Mouse (Mus musculus): Measurements from ENCODE around the gene Adamtsl4. TPM values are rescaled to one million over a fixed set of nuclear protein-coding genes. Genes with fewer than 3 reads are reported as not detected.

The Adamtsl4 gene
- polyA plus RNA-seq, 1 experiment from 2014 or later = 3.9 TPM

GRCm38 (mm10) chr3:95725863-95726262, 38.1 kb upstream of the Adamtsl4 start:
- Histone ChIP-seq H3K9ac (replicated peaks; ENCODE audit: low read length) (no peak overlapping the region), H3K27me3 (ENCODE audit: insufficient read depth, low read length) (no peaks in the 10 kb centered on the region), H3K27ac (ENCODE audit: low read length) (no peak overlapping the region), H3K4me3 (ENCODE audit: low read length) (no peak overlapping the region), H3K9me3 (ENCODE audit: low read length) (no peaks in the 10 kb centered on the region), H3K36me3 (ENCODE audit: insufficient read depth, low read length) (no peaks in the 10 kb centered on the region), H3K4me1 (ENCODE audit: insufficient read depth, low read length) (no peaks in the 10 kb centered on the region), H3K4me2 (replicated peaks; ENCODE audit: low read depth, low read length) (no peak overlapping the region)
- 85% methylated on average over 7 of the region's 7 CpGs for WGBS
- ATAC-seq (ENCODE audit: low FRiP score, low TSS enrichment) = no peak

- no peak overlapping the region for H3K4me2 ChIP-seq (replicated peaks; ENCODE audit: low read depth, low read length)
- WGBS = 53% methylated on average over 3 of the region's 3 CpGs
- H3K9me3 ChIP-seq (ENCODE audit: low read length) = no peaks in the 10 kb centered on the region
- no peaks in the 10 kb centered on the region for H3K27me3 ChIP-seq (ENCODE audit: insufficient read depth, low read length)
- no peaks in the 10 kb centered on the region for H3K4me1 ChIP-seq (ENCODE audit: insufficient read depth, low read length)
- H3K27ac ChIP-seq (ENCODE audit: low read length) = no peak overlapping the region
- H3K9ac ChIP-seq (replicated peaks; ENCODE audit: low read length) = no peak overlapping the region
- H3K4me3 ChIP-seq (ENCODE audit: low read length) = no peak overlapping the region
- ATAC-seq (ENCODE audit: low FRiP score, low TSS enrichment) = no peak
- H3K36me3 ChIP-seq (ENCODE audit: insufficient read depth, low read length) = no peaks in the 10 kb centered on the region
Measured at GRCm38 (mm10) chr3:95722386-95722785, 34.7 kb upstream of the Adamtsl4 start.

GRCm38 (mm10) chr3:95718153-95718552, 30.4 kb upstream of the Adamtsl4 start:
- ATAC-seq (ENCODE audit: low FRiP score, low TSS enrichment) = no peak
- Histone ChIP-seq H3K4me2 (replicated peaks; ENCODE audit: low read depth, low read length) (no peak overlapping the region), H3K27ac (ENCODE audit: low read length) (no peak overlapping the region), H3K9me3 (ENCODE audit: low read length) (no peaks in the 10 kb centered on the region), H3K4me1 (ENCODE audit: insufficient read depth, low read length) (no peaks in the 10 kb centered on the region), H3K36me3 (ENCODE audit: insufficient read depth, low read length) (peaks cover 2% of the 10 kb centered on the region; the same call in 1 of the 2 replicates), H3K4me3 (ENCODE audit: low read length) (no peak overlapping the region), H3K9ac (replicated peaks; ENCODE audit: low read length) (no peak overlapping the region), H3K27me3 (ENCODE audit: insufficient read depth, low read length) (no peaks in the 10 kb centered on the region)
- WGBS = 91% methylated on average over 2 of the region's 2 CpGs

- WGBS = 89% methylated on average over 1 of the region's 1 CpGs
- ATAC-seq (ENCODE audit: low FRiP score, low TSS enrichment) = no peak
Measured at GRCm38 (mm10) chr3:95716075-95716474, 28.4 kb upstream of the Adamtsl4 start.

GRCm38 (mm10) chr3:95709967-95710366, 22.2 kb upstream of the Adamtsl4 start:
- H3K4me2 ChIP-seq (replicated peaks; ENCODE audit: low read depth, low read length) = no peak overlapping the region
- H3K9ac ChIP-seq (replicated peaks; ENCODE audit: low read length) = no peak overlapping the region
- H3K9me3 ChIP-seq (ENCODE audit: low read length) = no peaks in the 10 kb centered on the region
- no peak overlapping the region for H3K27ac ChIP-seq (ENCODE audit: low read length)
- ATAC-seq (ENCODE audit: low FRiP score, low TSS enrichment) = no peak
- H3K36me3 ChIP-seq (ENCODE audit: insufficient read depth, low read length) = peaks cover 4% of the 10 kb centered on the region; the same call in 1 of the 2 replicates
- no peak overlapping the region for H3K4me3 ChIP-seq (ENCODE audit: low read length)
- 0 out of 2 replicates have a peak, but pooled peaks cover 2% of the 10 kb centered on the region for H3K4me1 ChIP-seq (ENCODE audit: insufficient read depth, low read length)
- H3K27me3 ChIP-seq (ENCODE audit: insufficient read depth, low read length) = no peaks in the 10 kb centered on the region

More at GRCm38 (mm10) chr3:95716075-95716474, 28.4 kb upstream of the Adamtsl4 start:
- H3K4me3 ChIP-seq (ENCODE audit: low read length) = no peak overlapping the region
- H3K4me1 ChIP-seq (ENCODE audit: insufficient read depth, low read length) = no peaks in the 10 kb centered on the region
- H3K9ac ChIP-seq (replicated peaks; ENCODE audit: low read length) = no peak overlapping the region
- no peak overlapping the region for H3K4me2 ChIP-seq (replicated peaks; ENCODE audit: low read depth, low read length)
- H3K36me3 ChIP-seq (ENCODE audit: insufficient read depth, low read length) = peaks cover 4% of the 10 kb centered on the region; the same call in 1 of the 2 replicates
- H3K9me3 ChIP-seq (ENCODE audit: low read length) = no peaks in the 10 kb centered on the region
- no peaks in the 10 kb centered on the region for H3K27me3 ChIP-seq (ENCODE audit: insufficient read depth, low read length)
- H3K27ac ChIP-seq (ENCODE audit: low read length) = no peak overlapping the region

GRCm38 (mm10) chr3:95709044-95709443, 21.3 kb upstream of the Adamtsl4 start:
- 0 out of 2 replicates have a peak, but pooled peaks cover 2% of the 10 kb centered on the region for H3K4me1 ChIP-seq (ENCODE audit: insufficient read depth, low read length)
- peaks cover 4% of the 10 kb centered on the region; the same call in 1 of the 2 replicates for H3K36me3 ChIP-seq (ENCODE audit: insufficient read depth, low read length)
- no peak overlapping the region for H3K27ac ChIP-seq (ENCODE audit: low read length)
- H3K27me3 ChIP-seq (ENCODE audit: insufficient read depth, low read length) = no peaks in the 10 kb centered on the region
- 85% methylated on average over 4 of the region's 4 CpGs for WGBS
- no peak overlapping the region for H3K9ac ChIP-seq (replicated peaks; ENCODE audit: low read length)
- H3K4me2 ChIP-seq (replicated peaks; ENCODE audit: low read depth, low read length) = no peak overlapping the region
- no peaks in the 10 kb centered on the region for H3K9me3 ChIP-seq (ENCODE audit: low read length)
- no peak for ATAC-seq (ENCODE audit: low FRiP score, low TSS enrichment)
- H3K4me3 ChIP-seq (ENCODE audit: low read length) = no peak overlapping the region

GRCm38 (mm10) chr3:95707497-95707896, 19.8 kb upstream of the Adamtsl4 start:
- H3K9me3 ChIP-seq (ENCODE audit: low read length) = no peaks in the 10 kb centered on the region
- H3K4me1 ChIP-seq (ENCODE audit: insufficient read depth, low read length) = 0 out of 2 replicates have a peak, but pooled peaks cover 2% of the 10 kb centered on the region
- ATAC-seq (ENCODE audit: low FRiP score, low TSS enrichment) = no peak
- H3K9ac ChIP-seq (replicated peaks; ENCODE audit: low read length) = no peak overlapping the region
- H3K4me2 ChIP-seq (replicated peaks; ENCODE audit: low read depth, low read length) = no peak overlapping the region
- no peak overlapping the region for H3K4me3 ChIP-seq (ENCODE audit: low read length)
- H3K36me3 ChIP-seq (ENCODE audit: insufficient read depth, low read length) = no peaks in the 10 kb centered on the region
- WGBS = 65% methylated on average over 7 of the region's 7 CpGs
- H3K27ac ChIP-seq (ENCODE audit: low read length) = no peak overlapping the region
- no peaks in the 10 kb centered on the region for H3K27me3 ChIP-seq (ENCODE audit: insufficient read depth, low read length)

GRCm38 (mm10) chr3:95706273-95706672, 18.6 kb upstream of the Adamtsl4 start:
- Histone ChIP-seq H3K9me3 (ENCODE audit: low read length) (no peaks in the 10 kb centered on the region), H3K4me3 (ENCODE audit: low read length) (no peak overlapping the region), H3K9ac (replicated peaks; ENCODE audit: low read length) (no peak overlapping the region), H3K4me2 (replicated peaks; ENCODE audit: low read depth, low read length) (no peak overlapping the region), H3K4me1 (ENCODE audit: insufficient read depth, low read length) (peaks cover 11% of the 10 kb centered on the region), H3K27me3 (ENCODE audit: insufficient read depth, low read length) (no peaks in the 10 kb centered on the region), H3K36me3 (ENCODE audit: insufficient read depth, low read length) (no peaks in the 10 kb centered on the region), H3K27ac (ENCODE audit: low read length) (no peak overlapping the region)
- 93% methylated on average over 4 of the region's 4 CpGs for WGBS
- ATAC-seq (ENCODE audit: low FRiP score, low TSS enrichment) = no peak

GRCm38 (mm10) chr3:95704612-95705011, 16.9 kb upstream of the Adamtsl4 start:
- Histone ChIP-seq H3K27me3 (ENCODE audit: insufficient read depth, low read length) (no peaks in the 10 kb centered on the region), H3K36me3 (ENCODE audit: insufficient read depth, low read length) (no peaks in the 10 kb centered on the region), H3K27ac (ENCODE audit: low read length) (no peak overlapping the region), H3K9me3 (ENCODE audit: low read length) (no peaks in the 10 kb centered on the region), H3K9ac (replicated peaks; ENCODE audit: low read length) (no peak overlapping the region), H3K4me3 (ENCODE audit: low read length) (no peak overlapping the region), H3K4me1 (ENCODE audit: insufficient read depth, low read length) (peaks cover 22% of the 10 kb centered on the region), H3K4me2 (replicated peaks; ENCODE audit: low read depth, low read length) (no peak overlapping the region)
- 90% methylated on average over 4 of the region's 4 CpGs for WGBS
- no peak for ATAC-seq (ENCODE audit: low FRiP score, low TSS enrichment)

GRCm38 (mm10) chr3:95703276-95703675, 15.6 kb upstream of the Adamtsl4 start:
- H3K27me3 ChIP-seq (ENCODE audit: insufficient read depth, low read length) = no peaks in the 10 kb centered on the region
- ATAC-seq (ENCODE audit: low FRiP score, low TSS enrichment) = no peak
- H3K9ac ChIP-seq (replicated peaks; ENCODE audit: low read length) = no peak overlapping the region
- H3K36me3 ChIP-seq (ENCODE audit: insufficient read depth, low read length) = no peaks in the 10 kb centered on the region
- WGBS = 81% methylated on average over 3 of the region's 3 CpGs
- no peak overlapping the region for H3K27ac ChIP-seq (ENCODE audit: low read length)
- no peak overlapping the region for H3K4me2 ChIP-seq (replicated peaks; ENCODE audit: low read depth, low read length)
- no peaks in the 10 kb centered on the region for H3K9me3 ChIP-seq (ENCODE audit: low read length)
- peaks cover 22% of the 10 kb centered on the region for H3K4me1 ChIP-seq (ENCODE audit: insufficient read depth, low read length)
- H3K4me3 ChIP-seq (ENCODE audit: low read length) = no peak overlapping the region
